Mouse (Mus musculus): ENCODE results near the gene Trappc6b.
A peak's percentile ranks its signal among the peaks of the same experiment; 100 is the strongest.

The Trappc6b gene

DNA sequence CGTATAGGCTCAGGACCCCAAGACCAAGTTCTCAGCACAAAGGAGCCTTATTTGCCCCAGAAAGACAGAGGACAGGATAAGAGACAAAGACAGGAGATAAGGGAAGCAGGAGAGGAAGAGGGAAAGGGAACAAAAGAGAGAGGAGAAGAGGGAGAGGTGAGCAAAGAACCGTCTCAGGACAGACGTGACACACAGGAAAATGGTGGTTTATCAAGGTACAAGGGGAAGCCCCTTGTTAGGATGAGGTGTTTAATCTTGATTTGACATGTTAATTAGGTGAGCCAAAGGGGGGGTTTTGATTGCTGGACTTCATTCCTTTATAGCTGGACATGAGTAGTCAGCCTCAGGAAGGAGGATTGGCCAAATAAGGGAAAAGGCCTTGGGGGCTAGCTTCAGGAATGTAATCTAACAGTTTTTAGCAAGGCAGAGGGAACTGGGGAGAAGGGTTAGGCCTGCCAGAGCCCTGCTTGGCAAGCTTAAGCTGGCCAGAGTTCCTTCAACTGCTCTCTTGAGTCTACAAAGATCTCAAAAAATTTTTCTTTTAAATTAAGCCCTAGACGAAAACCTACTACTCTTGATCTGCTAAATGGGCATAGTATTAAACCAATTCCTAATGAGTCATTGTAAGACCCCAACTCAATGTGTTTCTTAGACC lies 5.9 kb downstream of the Trappc6b start:
- no peak for DNase-seq (ENCODE audit: low spot score)

DNA sequence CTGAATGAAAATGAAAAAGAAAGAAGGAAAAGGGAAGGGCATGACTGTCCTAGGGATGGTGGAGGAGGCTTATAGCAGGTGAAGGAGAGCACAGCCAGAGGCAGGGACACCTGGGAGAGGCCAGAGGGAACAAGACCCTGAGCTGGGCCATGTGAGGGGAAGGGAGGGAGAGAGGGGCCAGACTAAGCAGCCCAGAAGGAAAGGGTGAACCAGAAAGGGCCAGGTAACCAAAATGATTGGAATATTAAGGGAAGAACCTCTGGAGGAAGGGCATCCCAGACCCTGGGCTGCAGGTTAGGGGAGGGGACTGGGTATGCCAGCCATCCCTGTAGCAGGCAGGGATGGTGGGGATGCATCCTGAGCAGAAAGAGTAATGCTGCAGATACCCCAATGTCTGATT lies 7.3 kb downstream of the Trappc6b start:
- no peak for DNase-seq (ENCODE audit: low spot score)

DNA sequence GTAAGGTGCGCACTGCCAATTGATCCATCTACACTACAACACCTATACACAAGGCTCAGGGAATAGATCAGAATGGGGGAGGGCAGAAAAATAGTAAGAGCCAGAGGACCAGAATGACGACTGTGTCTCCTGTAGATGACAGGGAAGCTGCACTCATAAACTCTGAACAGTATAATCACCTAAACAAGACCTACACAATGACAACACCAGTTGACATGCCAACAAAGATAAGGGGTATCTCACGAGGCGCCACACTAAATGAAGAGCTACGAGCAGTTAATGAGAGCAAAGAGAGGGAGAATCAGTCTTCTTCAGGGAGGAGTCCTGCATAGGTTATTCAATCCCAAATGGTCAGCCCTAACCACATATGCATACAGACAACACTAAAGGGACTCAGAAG lies 8.1 kb downstream of the Trappc6b start:
- DNase-seq (ENCODE audit: low spot score): no peak

DNA sequence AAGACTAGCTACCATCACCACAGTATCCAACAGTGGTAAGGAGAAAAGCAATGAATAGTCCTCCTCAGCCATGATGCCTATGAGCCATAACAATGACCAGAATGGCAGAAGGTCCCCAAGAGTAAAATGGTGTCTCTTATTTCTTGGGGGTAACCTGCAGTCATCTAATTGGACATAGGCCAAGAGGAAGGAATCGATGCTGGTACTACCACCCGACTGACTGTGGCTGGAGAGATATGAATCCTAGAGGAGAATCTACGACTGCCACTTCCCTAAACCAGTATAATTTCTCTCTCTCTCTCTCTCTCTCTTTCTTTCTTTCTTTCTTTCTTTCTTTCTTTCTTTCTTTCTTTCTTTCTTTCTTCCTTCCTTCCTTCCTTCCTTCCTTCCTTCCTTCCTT lies 8.8 kb downstream of the Trappc6b start:
- no peak for DNase-seq (ENCODE audit: low spot score)

DNA sequence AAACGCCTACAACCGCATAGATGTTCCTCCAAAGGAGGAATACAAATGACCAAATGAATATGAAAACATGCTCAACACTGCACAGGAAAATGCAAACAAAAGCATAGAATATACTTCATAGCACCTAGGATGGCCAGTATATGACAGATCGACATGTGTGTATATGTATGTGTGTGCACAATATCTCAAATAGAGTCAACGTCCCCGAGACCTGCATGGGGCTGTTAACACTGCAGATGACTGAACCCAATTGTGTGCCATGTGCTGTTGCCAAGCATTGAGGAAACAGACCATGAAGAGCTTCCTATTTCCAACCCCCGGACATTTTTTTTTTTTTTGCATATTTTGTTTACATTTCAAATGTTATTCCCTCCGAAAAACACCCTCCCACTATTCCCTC lies 20.4 kb downstream of the Trappc6b start:
- no peak for DNase-seq (ENCODE audit: low spot score)

DNA sequence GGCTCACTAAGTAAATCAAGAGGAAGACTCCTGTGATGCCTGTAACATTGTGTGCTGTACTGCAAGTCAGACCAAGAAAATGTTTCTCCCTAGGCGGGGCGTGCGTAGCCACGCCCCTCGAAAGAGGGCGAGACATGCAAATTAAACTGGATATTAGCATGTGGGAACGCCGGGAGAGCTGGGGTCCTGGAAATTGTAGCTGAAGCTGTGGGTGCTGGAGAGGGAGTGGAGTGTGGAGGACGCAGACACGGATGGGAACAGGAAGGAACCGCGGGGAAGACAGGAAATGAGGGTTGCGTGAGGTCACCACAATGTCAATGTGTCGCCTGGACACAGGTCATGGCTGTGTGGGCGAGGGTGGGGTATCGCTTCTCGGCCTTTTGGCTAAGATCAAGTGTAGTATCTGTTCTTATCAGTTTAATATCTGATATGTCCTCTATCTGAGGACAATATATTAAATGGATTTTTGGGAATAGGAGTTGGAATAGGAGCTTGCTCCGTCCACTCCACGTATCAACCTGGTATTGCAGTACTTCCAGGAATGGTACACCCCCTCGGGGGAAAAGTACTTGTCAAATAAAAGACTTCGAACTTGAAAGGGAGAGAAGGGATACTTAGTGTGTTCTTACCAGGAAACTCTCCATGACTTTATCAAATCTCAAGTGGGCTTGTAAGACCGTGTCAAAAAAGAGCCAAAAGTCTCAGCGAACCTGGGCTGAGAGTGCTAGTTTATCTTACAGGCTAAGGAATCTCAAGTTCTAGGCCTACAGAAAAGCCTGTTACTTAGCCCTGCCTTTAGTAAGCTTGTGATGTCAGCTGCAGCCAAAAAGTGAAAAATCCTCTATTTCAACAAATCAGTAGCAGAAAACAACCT lies 21.1 kb downstream of the Trappc6b start:
- DNase-seq (ENCODE audit: low spot score): no peak

DNA sequence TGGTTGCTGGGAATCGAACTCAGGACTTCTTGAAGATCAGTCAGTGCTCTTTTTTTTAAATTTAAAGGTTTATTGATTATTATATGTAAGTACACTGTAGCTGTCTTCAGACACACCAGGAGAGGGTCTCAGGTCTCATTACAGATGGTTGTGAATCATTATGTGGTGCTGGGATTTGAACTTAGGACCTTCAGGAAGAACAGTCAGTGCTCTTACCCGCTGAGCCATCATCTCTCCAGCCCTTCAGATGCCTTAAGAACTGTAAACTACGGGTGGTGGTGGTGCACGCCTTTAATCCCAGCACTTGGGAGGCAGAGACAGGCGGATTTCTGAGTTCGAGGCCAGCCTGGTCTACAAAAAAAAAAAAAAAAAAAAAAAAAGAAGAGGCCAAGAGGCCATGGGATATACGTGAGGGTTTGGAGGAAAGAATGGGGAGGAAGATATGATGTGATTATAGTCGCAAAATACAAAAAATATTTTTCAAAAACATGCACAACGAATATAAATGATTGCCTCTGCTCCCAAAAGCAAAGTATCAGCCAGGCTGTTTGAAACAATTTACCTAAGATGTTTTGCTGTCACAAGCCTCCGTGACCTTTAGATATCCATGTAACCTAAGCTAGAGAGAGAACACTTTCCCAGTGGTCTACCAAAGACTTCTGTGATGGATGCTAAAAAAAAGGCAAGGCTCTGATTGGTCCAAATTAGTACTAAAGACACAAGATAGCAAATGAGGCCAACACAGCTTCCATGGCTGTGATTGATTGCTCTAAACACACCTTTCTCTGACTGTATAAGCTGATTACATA lies 21.9 kb downstream of the Trappc6b start:
- no peak for DNase-seq (ENCODE audit: low spot score)

DNA sequence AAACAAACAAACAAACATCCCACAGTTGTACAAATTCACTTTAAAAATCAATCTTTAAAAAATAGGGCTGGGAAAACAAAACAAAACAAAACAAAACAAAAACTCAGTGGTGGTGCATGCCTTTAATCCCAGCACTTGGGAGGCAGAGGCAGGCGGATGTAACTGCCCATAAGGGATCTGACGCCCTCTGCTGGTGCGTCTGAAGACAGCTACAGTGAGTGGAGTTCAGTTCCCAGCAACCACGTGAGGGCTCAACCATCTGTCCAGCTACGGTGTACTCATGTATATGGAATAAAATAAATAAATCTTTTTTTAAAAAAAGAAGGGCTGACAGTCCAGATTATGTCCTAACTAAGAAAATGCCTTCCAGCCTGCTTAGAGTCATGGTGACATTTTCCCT lies 29.2 kb downstream of the Trappc6b start:
- no peak for DNase-seq (ENCODE audit: low spot score)

DNA sequence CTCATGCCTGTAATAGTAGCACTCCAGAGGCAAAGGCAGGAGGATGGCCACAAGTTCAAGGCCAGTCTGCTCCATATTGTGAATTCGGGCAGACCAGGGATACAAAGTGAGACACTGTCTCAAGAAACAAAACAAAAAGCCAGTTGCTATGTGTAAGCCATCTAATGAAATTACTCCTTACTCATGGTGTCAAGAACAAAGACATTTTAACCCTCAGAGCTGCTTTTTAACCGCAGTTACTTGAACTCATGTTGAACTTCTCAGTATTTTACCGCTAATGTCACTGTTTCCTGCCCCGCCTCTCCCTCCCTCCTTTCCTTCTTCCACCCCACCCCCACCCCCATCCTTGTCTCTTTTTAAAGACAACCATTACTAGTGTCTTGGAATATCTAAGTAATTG lies 40.0 kb downstream of the Trappc6b start:
- DNase-seq (ENCODE audit: low spot score): peak; percentile 24

DNA sequence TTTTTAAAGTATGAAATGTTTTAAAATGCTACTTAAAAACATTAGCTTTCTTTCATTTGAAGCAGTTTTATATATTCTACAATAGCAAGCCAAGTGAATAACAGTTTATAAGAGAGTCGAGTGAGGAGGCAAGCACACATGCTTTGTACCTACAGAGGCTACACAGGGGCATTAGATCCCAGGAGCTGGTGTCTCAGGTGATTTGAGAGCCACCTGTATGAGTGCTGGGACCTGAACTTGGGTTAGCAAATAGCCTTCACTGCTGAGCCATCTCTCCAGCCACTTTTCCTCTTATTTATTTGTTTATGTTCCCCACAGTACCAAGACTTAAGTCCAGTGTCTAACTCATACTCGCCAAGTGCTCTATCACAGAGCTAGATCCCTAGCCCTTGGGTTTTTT lies 41.4 kb downstream of the Trappc6b start:
- DNase-seq (ENCODE audit: low spot score): no peak

DNA sequence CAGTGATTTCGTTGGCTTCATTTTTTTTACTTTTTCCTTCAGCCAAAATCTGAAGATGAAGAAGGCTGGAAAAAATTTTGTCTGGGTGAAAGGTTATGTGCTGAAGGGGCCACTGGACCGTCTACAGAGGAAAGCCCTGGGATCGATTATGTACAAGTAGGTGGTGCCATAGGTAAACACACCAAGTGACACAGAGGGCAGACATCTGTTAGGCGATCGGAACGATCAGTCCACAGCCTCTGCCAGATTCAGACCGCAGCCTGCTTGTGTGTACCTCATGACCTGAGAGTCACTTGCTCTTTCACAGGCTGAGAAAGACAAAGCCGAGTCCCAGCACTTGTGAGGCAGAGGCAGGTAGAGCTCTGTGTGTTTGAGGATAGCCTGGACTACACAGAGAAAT lies 43.3 kb downstream of the Trappc6b start:
- no peak for DNase-seq (ENCODE audit: low spot score)

DNA sequence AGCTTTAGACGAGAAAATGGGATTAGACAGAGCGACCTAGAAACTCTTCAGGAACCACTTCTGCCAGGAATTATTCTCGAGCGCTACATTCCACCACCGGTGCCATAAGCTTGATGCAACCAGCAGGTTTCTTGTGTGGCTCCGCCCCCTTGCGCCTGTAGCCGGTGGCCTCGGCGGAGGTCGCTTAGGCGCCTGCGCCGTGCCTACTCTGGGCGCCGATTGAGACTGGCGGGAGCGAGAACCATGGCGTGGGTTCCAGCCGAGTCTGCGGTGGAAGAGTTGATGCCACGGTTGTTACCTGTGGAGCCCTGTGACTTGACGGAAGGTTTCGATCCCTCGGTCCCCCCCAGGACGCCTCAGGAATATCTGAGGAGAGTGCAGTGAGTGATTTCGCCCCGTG lies 48.0 kb downstream of the Trappc6b start, which contains the start of gene Gemin2:
TSS of gene Gemin2 (plus strand) at position 160 of the 400 bp plus-strand sequence.
- peak; percentile 90 for DNase-seq (ENCODE audit: low spot score)

DNA sequence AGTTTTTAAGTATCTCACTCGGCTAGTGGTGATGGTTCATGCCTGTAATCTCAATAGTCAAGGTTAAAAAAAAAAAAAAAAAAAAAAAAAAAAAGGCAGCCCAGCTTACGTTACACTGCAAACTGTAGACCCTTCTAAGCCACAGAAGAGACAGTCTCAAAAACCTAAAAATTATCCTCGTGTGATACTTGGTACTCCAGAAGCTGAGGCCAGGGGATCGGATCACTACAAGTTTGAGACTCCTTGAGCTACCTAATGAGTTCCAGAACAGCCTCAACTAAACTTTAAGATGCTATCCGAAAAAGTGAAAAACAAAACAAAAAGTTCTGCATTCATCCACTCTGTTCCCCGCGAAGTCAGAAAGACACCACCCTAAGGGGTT lies 48.6 kb downstream of the Trappc6b start:
- DNase-seq (ENCODE audit: low spot score): no peak

DNA sequence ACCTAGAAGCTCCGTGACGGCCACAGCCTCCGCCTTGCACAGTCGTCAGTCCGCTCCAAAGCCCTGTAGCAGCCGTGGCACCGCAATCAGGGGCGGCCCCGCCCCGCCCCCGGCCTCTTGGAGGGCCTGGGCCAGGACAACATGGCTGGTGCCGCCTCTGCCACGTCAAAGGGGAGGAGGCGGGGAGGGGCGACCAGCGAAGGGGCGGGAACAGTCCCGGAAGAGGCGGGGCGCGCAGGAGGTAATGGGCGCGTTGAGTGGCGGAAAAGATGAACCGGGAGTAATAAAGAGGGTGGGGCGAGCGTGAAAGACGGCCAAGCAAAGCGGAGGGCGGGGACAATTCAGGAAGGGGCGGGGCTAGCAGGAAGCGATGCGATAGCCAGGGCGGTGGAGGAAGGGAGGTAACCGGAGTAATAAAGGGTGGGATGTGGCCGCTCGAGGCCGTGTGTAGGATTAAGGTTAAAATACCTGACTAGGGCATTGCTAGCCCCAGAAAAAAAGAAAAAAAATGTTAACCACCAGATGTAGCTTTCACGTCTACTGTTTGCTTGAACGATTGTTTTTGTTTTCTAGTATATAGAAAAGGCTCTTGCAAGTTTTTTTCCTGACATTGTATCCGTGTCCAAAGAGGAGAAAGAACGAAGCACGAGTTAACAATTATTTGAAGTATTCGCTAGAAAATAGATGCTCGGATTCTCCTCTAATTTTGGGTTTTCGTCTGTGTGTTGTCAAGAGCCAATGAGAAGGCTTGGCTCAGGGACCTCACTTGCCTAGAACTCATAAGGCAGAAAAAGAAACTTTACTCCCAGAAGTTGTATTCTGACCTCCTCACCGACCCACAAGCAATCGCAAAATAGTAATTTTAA lies 49.2 kb downstream of the Trappc6b start, which contains the start of gene Sec23a:
TSS of gene Sec23a (minus strand) at position 174 of the 866 bp plus-strand sequence.
- DNase-seq (ENCODE audit: low spot score): peak; percentile 99

DNA sequence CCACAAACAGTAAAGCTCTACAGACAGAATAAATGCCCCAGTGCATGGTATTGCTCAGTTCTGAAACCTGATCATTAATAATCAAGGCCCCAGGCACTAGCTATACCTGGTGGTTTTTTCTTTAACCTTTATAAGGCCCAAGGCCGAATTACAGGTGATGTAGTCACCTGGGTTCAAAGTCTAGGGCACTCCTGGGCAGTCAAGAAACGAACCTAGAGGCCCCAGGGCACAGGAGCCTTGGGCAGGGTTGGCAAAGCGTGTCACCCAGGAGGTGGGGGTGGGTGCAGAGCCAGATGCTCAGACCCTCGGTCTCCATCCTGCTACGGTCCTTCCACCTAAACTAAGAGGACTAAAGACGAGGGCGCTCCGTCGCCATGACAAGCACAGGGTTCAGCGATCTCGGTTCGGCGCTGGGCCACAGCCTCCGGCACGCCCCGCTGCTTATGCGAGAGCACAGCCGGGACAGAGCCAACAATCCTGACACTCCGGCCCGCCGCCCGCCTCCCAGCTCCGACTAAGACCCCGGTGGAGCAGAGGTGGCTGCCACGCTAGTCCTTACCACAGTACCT lies 49.9 kb downstream of the Trappc6b start:
- DNase-seq (ENCODE audit: low spot score): no peak

DNA sequence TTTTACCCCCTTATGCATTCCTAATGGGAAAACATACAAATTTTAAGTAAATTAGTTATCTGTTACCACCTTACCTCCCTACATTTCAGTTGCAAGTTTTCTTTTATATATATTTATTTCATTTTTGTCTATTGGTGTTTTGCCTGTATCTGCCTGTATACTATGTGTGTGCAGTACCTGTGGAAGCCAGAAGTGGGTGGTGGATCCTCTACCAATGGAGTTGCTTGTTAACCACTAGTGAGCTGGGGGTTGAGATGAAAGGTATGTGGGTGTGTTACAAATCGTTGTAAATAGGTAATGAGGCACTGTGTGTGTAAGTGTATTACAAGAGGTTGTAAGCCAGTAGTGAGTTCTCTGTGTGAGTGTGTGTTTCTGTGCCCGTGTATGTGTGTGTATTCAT lies 50.8 kb downstream of the Trappc6b start:
- DNase-seq (ENCODE audit: low spot score): peak; percentile 53
